Mouse (Mus musculus) 3134 (cell line): ENCODE measurements at regions not wholly inside any gene's neighbourhood (a gene's known extent, or its start where the extent isn't known, plus 50 kb on each side); places are given as distances from the start of the nearest gene placed in this dataset.

ENCODE experiments used
- DNase-seq: peaks from one replicate; pipeline ENCODE4 v3.0.0-alpha.2; 2011; ENCODE audit warnings: low spot score; ENCODE audit not compliant: insufficient read length; ENCODE audit errors: extremely low read depth

DNA sequence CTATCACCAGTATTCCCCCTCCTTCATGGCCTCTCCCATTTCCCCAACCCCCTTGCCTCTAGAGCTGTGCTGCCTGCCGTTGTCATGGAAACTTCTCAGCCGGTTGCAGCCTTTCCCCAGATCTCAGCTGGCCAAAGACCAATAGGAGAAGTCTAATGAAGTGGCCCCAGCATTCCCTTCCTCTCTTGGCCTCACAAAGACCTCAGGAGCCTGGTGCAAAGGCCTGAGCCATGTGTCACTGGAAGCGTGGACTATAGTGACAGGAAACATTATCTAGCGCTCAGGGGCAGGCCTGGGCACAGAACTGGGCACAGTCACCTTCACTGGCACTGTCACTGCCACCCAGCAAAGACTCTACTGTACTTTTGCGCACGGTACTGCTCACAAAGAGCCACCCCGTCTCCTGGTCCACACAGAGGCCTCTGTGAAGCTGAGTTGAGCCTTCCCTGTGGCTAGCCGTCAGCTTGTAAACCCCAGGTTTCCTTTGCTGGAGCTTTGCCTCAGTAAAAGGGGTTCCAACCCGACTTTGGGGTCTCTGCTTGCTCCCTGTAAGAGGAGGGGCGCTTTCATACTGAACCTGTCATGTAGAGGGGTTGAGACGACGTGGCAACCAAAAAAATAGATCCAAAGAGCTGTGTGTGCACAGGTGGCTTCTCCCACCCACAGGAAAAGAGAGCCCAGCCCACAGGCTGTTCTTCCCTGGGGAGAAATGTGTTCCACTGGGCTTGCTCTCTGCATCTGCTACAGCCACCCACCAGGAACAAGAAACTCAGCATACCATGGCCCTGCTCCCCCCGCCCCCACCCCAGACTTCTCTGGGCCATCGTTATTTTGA is 282.5 kb upstream of the Gjb5 start:
- DNase-seq, result no peak

DNA sequence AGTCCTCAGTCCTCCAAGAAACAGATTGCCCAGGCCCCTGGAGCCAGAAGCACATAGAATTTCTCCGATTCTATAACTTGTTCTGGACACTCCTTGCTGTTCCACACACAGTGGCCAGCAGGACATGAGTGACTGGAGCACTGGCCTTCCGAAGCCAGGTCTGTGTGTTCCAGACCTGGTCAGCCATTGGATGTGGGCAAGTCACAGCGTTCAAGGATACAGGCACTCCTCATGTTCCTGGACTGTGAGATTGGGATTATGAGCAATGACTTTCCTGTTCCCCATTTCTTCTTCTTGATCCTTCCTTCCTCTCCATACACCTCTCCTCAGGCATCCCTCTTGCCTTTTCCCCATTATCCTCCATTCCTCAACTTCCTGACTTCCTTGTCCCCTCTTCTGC is 281.8 kb upstream of the Gjb5 start:
- no peak for DNase-seq

DNA sequence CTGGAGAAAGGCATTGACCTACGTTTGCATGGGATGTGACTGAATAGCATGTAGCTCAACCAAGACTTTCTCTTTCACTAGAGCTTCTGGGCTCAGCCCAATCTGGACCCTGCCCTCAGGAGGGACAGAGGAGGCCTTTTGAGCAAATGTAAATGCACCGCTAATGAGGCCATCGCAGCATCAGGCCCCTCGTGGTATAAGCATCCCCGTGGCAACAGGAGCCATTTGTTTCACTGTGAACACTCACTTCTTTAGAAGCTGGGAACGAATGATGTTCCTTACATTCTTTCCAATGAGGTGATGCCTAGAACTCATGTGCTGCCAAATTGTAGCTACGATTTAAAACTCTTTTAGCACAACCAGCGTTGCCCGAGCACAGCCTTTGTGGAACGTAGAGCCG is 279.0 kb upstream of the Gjb5 start:
- DNase-seq, result no peak

DNA sequence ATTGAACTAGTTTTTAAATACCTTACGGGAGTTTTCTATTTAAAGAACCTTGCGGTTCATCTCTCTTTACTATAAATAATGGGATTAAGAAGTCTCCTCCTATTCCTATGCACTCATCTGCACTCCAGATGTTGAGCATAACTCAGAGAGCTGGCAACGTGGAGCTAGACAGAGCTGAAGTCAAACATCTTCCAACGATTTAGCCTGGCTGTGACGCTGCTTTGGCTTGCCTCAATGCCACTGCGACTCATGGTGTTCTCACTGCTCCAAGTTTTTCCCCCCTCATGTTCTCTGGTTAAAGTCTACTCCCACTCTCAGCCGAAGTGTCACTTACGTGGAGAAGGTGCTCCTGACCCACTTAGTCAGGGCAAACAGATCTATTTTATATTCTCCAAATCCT is 277.3 kb upstream of the Gjb5 start:
- DNase-seq, result no peak

DNA sequence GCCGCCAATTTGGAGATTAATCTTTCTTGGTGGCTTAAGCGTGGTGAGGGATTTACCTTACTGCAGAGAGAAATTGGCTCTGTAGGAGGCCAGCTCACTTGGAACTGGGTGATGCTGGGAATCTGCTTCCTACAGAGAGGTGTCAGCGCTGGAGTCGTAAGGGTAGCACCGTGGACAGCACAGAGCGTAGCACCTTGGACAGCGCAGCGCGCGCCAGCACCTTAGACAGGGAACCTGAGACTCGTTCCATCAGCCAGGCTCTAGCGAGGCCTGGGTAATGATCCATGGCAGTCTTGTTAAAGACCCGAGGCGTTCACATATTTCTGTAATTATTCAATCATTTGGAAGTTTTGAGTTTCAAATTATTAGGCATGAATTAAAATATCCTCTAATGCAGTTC is 261.9 kb upstream of the Gjb5 start:
- DNase-seq, result no peak

DNA sequence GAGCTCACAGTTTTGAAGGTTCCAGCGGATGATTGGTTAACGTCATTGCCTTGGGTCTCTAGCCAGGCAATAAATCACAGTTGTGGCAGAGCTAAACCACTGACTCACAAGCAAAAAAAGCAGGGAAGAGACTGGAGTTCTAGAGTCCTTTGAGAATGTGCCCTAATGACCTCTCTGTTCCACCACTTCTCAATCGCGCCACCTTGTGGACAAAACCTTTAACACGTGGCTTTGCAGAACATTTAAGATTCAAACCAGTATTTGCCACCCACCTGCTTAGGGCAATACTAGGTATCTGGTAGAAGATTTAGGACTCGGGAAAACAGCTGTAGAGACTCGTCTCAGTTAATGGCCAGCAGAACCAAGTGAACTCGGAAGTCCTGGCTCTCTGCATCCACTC is 254.8 kb upstream of the Gjb5 start:
- DNase-seq, result no peak

DNA sequence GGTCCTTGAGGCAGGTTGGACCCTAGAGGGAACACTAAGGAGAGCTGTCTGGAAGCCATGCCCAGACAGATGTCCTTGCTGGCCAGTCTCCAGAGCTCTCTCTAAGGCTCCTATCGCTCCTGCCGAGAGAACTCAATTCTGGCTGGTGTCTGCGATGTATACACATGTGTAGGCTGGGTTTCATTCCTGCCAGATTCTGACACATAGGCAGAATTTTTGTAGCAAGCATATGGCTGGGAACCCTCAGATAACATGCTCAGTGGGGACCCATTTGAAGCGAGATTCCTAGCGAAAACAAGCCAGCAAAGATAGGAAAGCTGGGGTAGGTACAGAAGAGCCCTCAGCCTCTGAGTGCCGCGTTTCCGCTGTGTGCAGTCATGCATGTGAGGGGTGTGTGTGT is 242.9 kb upstream of the Gjb5 start:
- DNase-seq, result no peak

DNA sequence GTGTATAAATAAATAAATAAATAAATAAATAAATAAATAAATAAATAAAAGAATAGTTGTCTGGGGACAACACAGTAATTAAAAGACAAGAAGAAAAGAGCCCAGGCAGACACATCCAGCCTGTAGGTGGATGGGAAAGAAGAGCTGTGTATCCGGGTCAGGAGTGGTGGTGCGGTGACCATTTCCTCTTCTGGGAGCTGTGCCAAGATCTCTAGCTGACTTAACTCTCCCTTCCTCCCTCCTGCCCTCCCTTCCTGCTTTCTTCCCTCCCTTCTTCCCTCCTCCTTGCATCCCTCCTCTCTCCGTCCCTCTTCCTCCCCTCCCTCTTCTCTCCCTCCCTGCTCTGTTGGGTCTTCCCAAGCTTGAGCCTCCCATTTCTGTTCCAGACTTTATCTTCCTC is 240.6 kb upstream of the Gjb5 start:
- no peak for DNase-seq

DNA sequence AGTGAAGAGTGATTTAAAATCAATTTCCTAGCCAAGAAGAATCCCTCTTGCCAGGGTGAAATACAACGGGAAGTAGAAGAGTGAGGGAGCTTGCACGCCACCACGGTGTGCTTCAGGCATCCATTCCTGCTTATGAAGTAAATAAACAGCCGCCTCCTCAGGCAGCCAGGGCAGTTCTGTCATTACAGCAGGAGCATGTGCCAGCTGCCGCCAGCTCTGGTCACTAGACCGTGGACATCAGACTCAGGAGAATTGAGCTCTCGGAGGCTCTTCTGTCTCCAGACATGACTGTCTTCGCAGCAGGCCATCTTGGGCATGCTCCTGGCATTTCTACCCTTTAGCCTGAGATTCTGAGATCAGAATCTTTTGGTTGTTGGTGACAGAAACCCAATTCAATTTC is 236.1 kb upstream of the Gjb5 start:
- DNase-seq, result no peak

DNA sequence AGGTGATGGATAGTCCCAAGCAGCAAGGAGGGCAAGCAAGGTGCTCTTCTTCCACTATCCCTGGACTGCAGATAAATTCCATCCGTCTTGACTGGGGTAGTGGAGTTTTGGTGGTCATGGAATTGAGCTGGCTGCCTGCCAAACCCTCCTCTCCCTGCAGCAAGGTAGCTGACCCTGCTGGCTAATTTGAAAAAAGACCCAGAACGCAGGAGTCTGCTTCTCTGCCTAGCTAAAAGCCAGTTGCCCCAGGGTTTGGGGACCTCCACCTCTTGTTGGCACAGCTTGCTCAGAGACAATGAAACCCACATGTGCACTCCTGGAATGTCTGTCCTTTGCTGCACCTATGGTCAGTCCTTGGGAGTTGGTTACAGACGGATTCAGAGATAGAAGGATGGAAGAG is 233.6 kb upstream of the Gjb5 start:
- no peak for DNase-seq

DNA sequence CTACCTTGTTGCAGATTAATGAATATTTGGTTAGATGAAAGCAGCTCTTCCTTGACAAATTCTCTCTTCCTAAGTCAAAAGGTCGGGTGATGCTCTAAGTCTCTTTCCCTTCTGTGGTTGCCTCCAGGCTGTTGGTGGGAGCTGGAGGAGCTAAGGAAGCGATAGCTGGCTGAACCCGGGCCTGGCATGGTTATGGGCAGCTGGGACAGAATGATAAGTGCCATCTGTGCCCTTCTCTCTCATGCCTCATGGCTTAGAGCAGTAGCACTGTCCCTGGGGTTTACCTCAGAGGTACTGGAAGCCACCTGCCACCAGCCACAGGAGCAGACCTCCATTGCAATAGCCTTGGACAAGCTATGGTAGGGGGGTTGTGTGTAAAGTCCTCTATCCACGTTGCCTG is 228.8 kb upstream of the Gjb5 start:
- no peak for DNase-seq

DNA sequence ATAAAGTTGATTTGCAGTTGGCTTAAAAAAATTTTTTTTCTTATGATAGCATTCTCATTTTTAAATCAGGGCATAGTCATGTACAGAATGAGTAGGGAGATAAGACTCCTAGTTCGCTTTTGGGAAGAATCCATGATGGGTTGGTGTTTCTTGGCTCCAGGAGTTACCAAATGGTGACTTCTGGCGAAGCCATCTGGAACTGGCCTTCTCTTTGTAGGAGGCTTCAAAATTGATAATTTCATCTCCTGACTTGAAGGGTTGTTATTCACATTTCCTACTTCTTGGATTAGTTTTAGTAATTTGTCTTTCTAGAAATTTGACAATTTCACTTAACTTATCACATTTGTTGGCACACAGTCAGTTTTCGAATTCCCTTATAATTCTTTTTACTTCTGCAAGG is 218.5 kb upstream of the Gjb5 start:
- no peak for DNase-seq

DNA sequence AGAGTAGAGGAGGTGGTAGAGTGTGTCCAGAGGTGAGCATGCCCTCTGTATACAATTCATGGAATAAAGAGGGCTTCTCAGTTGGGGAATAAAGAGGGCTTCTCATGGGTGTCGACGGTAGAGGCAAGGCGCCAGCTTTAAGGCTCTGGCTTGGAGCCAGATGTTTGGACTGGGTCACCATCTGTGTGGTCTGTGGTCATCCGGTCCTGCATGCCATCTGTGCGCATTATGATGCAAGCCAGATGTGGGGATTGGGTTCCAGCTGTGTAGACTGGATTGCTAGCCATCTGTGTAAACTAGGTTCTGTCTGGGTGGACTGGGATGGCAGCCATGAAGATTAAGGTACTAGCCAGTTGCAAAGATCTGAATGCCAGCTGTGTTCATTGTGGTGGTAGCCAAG is 204.6 kb upstream of the Gjb5 start:
- no peak for DNase-seq

DNA sequence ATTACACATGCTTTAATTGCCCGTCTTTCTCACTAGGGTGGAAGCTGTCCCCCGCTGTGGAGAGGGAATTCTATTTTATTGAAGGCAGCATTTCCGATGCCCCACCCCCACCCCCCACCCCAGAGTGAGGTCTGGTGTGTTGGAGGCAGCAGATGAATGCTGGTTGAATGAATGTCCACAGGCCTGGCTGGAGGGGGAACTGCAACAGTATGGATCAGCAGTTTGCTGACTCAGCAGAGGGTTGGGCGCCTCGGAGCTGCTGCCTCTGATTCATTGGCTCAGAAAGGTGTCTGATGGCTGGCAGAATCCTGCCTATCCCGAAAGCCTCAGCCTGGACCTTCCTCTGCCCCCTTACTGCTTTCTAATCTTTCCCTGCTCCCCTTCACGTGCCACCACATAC is 200.6 kb upstream of the Gjb5 start:
- no peak for DNase-seq

DNA sequence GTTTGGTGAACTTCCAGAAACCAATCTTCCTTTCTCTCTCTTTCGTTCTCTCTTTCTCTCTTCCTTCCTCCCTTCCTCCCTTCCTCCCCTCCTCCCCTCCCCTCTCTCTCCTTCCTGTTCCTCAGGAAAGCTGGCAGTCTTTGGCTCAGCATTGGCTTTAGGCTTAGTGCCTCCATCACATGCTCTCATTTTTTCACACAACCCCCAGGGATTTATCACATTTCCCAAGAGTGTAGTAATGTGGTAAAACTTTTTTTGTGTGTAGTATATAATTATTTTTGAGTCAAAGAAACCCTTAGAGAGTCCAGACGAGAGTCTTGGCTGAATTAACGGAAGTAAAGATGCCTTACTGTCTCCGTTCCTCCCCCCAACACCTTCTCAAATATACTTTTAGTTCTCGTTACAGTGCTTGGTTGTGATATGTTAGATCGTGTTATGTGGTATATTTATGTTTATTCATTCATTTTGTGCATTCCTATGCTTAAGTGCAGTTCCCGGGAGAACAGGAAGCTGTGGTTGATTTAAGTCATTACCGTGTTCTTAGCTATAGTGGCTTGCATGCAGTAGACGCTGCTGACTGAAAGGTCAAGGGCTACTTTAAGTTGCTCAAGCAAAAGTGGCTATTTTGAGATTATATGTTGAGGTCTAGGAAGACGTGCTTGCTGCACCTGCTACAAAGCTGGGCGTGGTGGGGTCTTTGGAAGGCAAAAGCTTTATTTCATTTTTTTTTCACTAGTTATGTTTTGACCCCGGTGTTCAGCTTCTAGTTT is 194.7 kb upstream of the Gjb5 start:
- no peak for DNase-seq

DNA sequence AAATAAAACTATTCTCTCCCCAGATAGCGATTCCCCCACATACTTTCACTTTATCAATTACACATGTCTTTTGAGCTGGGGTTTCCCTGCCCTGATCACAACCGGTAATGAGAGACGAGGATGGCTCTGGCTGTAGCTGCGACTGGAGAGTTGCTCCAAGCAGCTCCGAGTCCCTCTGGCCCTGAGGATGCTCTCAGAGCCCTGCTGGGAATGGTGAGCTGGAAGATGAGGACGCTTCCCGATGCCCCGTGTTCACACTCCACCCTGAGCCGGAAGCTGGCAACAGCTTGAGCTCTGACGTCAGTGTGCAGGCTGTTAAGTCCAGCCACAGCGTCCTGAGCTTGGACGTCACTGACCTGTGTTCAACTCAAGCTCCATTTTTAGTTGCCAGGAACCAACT is 191.6 kb upstream of the Gjb5 start:
- DNase-seq, result no peak

DNA sequence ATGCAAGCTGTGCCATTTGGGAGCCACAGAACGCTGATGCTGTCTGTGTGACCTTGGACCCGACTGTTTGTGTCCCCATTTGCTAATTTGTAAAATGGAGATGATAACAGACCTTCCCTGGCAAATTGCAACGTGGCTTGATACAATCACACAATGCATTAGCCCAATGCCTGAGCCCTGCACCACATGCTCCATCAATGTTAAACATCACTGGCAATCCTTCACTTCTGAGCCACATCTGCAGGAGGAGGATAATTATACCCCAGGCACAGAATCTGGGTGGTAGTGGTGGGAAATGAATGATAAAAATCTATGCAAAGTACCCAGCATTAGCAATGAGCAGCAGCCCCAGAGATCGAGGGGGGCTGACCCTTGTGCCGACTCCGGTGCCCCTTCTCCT is 191.0 kb upstream of the Gjb5 start:
- DNase-seq, result no peak

DNA sequence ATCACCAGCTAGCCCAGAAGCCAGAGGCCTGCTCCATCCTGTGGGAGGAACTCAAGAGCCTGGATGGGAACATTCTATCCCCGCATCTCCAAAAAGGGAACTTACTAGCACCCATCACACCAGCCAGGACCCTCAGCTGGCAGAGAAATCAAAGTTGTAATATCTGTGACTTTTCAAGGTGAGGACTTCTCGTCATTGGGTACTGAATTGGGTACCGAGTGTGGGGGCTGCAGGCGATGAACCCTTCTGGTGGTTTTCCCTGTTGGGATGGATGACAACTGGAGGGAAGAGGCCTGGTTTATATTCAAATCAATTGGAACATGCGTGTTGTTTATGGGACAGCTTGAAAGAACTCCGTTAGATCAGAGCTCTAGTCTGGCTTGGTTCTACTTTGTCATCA is 187.1 kb upstream of the Gjb5 start:
- DNase-seq, result no peak

DNA sequence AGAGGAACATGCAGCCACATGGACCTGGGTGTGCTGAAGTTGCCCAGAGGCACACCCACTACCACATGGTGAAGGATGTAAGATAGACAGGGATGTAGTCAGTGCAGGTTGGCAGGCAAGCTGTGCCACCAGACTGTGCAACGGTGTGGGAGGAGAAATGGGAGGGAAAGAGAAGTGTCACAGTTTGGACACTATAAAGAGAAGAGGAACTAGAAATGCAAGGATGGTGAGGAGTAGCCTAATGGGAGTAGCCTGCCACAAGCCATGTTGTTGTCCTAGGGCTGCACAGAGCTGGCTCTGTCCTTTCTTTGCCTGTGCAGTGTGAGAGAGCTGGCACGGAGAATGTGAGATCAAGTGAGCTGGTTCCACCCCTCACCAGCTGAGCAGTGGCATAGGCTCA is 185.3 kb upstream of the Gjb5 start:
- DNase-seq, result no peak

DNA sequence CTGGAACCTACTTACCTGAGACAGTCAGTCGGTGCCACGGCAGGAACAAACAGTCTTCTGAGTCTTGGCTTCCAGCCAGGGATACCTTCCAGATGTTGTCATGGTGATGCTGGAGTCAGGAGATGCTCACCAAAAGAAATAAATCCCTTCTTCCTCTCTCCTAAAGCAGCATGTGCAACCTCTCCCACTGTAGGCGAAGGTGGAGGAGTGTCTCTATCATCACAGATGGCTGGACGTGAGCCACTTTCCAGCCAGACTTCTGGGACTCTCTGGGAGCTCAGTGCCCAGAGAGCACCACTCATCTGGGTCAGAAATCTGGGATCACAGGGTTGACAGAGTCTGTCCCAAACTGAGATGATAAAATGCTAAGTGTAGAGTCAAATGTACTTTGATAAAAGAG is 184.8 kb upstream of the Gjb5 start:
- no peak for DNase-seq

DNA sequence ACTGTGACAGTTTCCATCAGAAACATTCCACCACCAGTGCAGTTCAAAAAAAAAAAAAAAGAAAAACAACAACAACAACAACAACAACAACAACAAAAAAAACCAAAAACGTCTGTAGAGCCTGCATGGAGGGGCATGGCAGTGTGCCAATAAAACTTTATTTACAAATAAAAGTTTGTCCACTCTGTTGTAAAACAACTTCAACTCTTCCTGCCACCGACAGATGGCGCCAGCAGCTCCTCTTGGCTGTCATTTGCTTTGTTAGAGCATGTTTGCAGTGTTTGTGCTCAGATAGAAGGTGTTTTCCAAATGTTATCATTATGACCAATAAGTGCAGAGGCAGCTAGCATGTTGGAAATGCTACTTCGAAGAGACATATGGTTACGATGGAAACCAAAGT is 179.0 kb upstream of the Gjb5 start:
- no peak for DNase-seq

DNA sequence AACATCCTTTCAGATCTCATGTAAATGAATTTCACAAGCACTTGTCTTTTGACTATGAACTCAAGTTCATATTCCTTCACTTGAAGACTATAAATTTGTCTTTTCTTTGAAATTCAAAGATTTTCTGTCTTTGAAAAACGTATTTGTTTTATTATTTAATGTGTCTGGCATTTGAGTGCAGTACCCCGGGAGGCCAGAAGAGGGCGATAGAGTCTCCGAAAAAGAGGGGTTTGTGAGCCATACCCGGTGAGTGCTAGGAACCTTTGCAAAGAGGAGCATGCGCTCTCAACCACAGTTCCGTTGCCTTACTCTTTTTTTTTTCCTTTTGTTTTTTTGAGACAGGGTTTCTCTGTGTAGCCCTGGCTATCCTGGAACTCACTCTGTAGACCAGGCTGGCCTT is 177.6 kb upstream of the Gjb5 start:
- no peak for DNase-seq
